Mouse (Mus musculus) bone marrow macrophage, adult 2 months (primary cell): ENCODE measurements around the gene Cmip. TPM values are rescaled to one million over a fixed set of nuclear protein-coding genes. Genes with fewer than 3 reads are reported as not detected.

ENCODE experiments used
- H3K27ac ChIP-seq: 2 replicates; pipeline ENCODE4 v1.5.1; 2012; ENCODE audit warnings: low read depth, low read length; ENCODE audit not compliant: insufficient read depth
- H3K4me1 ChIP-seq: 2 replicates; pipeline ENCODE4 v1.6.1; 2012; ENCODE audit warnings: low read length; ENCODE audit not compliant: control insufficient read depth, insufficient read depth
- H3K4me3 ChIP-seq: 2 replicates; pipeline ENCODE4 v1.5.1; 2012; ENCODE audit warnings: mild to moderate bottlenecking, low read length, moderate library complexity; ENCODE audit not compliant: insufficient read depth
- CTCF ChIP-seq: IDR thresholded peaks from 2 replicates; pipeline ENCODE4 v1.5.1; 2012; ENCODE audit warnings: low read depth, mild to moderate bottlenecking, low read length, moderate library complexity
- POLR2A ChIP-seq: IDR thresholded peaks from 2 replicates; pipeline ENCODE4 v1.6.1; 2012; ENCODE audit warnings: mild to moderate bottlenecking, low read depth, low read length, borderline replicate concordance
- polyA plus RNA-seq: library from polyadenylated mRNA; stranded (reverse); fragments of >200 nt; gene quantifications from 2 replicates; pipeline ENCODE4 v1.2.4, GENCODE M21; 2012; ENCODE audit not compliant: missing spikeins, insufficient read depth, insufficient read length

The Cmip gene
- polyA plus RNA-seq, 1 experiment, result 60.1 TPM

DNA sequence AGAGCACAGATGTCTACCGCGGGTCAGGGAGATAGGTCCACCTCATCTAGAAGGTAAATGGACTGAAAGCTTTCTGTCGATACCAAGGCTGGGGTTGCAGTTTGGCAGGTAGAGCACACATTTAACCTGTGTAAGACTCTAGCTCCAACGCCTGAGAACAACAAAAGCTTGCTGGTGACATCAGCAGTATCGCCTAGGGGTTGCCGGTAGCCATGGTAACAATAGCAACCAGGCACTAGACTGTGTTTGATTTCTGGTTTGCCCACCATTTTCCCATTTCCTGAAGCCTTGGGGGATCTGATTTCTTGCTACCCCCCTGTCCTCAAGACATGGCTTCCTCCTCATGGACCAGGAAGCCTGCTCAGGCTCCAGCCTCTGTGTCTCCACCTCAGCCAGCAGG is 197.1 kb downstream of the Cmip start:
- TF ChIP-seq CTCF (no peak), POLR2A (no peak)
- Histone ChIP-seq H3K4me3 (no peak overlapping the region), H3K27ac (peak overlapping the region; percentile 65), H3K4me1 (peaks cover 20% of the 10 kb centered on the region)

GRCm38 (mm10) chr8:117454516-117455116 is 197.8 kb downstream of the Cmip start:
- TF ChIP-seq POLR2A (no peak), CTCF (0 out of 2 replicates have a peak, but pooled peaks have one; percentile 10)
- H3K27ac ChIP-seq, result peak overlapping the region; percentile 44
- no peak overlapping the region for H3K4me3 ChIP-seq
- peaks cover 20% of the 10 kb centered on the region for H3K4me1 ChIP-seq

DNA sequence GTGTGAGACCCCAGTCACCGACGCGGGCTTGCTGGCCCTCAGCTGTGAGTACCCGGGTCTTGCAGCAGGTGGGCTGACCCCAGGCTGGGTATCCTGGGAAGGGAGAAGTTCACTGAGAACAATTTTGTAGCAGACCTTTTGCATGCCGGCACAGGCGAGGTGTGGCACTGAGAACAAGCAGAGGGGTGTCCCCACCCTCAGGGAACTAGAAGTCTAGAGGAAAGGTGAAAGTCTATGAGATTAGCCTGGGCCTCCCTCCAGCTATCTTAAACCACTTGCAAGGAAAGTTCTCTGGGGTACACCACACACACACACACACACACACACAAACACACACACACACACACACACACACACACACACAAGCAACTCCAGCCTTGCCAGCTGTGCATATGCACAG is 198.8 kb downstream of the Cmip start:
- TF ChIP-seq CTCF (no peak), POLR2A (no peak)
- no peak overlapping the region for H3K4me3 ChIP-seq
- no peak overlapping the region for H3K27ac ChIP-seq
- peaks cover 20% of the 10 kb centered on the region for H3K4me1 ChIP-seq

- Histone ChIP-seq H3K27ac (no peak overlapping the region), H3K4me3 (no peak overlapping the region), H3K4me1 (peaks cover 13% of the 10 kb centered on the region)
- TF ChIP-seq CTCF (no peak), POLR2A (no peak)
These were observed 201.6 kb downstream of the Cmip start for GRCm38 (mm10) chr8:117458440-117458839.

- no peak for TF ChIP-seq POLR2A
- no peak for TF ChIP-seq CTCF
- Histone ChIP-seq H3K4me1 (no peaks in the 10 kb centered on the region), H3K27ac (no peak overlapping the region), H3K4me3 (no peak overlapping the region)
These were observed 205.9 kb downstream of the Cmip start for GRCm38 (mm10) chr8:117462701-117463284.

GRCm38 (mm10) chr8:117464525-117464924 is 207.7 kb downstream of the Cmip start:
- H3K4me1 ChIP-seq, result no peaks in the 10 kb centered on the region
- no peak overlapping the region for H3K4me3 ChIP-seq
- no peak overlapping the region for H3K27ac ChIP-seq
- TF ChIP-seq POLR2A, result no peak
- peak; percentile 55 for TF ChIP-seq CTCF

DNA sequence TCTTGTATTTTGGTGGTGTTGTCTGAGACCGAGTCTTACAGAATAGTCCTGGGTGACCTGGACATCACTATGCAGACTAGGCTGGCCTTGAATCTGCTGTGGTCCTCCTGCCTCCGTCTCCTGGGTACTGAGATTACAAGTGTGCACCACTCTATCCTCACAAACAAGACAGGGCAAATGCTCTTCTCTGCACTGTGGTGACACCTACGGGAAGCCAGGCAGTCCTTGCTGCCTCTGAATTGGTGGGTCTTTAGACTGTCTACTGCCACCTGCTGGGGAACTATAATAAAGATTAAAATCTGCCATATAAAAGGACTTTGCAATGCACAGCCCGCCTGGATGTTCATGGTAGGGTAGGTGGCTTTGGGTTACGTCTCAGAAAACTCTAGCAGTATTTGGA is 208.4 kb downstream of the Cmip start:
- TF ChIP-seq CTCF (peak; percentile 73), POLR2A (no peak)
- H3K4me3 ChIP-seq, result no peak overlapping the region
- no peaks in the 10 kb centered on the region for H3K4me1 ChIP-seq
- no peak overlapping the region for H3K27ac ChIP-seq

- H3K4me3 ChIP-seq, result no peak overlapping the region
- H3K4me1 ChIP-seq, result no peaks in the 10 kb centered on the region
- TF ChIP-seq CTCF, result no peak
- no peak for TF ChIP-seq POLR2A
- no peak overlapping the region for H3K27ac ChIP-seq
These were observed 210.6 kb downstream of the Cmip start for GRCm38 (mm10) chr8:117467466-117467865.

DNA sequence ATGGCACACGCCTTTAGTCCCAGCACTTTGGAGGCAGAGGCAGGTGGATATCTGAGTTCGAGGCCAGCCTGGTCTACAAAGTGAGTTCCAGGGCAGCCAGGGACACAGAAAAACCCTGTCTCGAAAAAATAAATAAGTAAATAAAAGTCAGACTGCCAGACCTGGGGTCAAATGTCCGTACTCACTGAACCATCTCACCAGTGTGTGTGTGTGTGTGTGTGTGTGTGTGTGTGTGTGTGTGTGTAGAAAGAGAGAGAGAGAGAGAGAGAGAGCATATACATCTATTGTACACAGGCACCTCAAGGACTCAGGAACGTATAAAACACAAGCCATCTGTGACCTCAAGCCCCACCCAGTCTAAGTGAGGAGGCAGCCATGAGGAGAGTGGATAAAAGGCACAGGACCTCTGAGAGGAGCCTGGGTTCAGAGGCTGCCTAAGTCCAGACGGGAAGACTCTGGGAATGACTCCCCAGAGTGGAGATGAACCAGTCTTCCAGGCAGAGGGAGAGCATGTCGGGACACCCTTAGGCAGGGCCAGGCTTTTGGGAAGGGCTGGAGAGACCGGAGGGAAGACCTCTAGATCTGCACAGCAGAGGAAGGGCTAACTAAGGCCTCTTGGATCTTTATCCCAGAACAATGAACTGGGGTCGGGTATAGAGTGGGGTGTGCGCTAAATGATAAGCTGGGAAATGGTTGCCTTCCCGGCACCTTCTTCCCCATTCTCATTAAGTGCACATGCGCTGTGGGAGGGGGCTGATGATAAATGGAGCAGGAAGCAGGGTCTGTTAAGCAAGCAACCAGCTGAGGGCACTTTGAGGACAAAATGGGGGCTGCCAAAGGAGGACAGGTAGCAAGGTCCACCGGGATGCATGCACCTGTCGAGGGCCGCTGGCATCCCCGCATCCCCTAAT is 212.8 kb downstream of the Cmip start:
- no peak overlapping the region for H3K4me3 ChIP-seq
- peaks cover 3% of the 10 kb centered on the region for H3K4me1 ChIP-seq
- TF ChIP-seq POLR2A (no peak), CTCF (no peak)
- no peak overlapping the region for H3K27ac ChIP-seq
